Mouse (Mus musculus): ENCODE measurements around the gene Stau1. TPM values are rescaled to one million over a fixed set of nuclear protein-coding genes. Genes with fewer than 3 reads are reported as not detected.

Stau1 gene
- total and polyA plus RNA-seq, 3 experiments: 23.4 to 31.8 (median 30.9) TPM

DNA sequence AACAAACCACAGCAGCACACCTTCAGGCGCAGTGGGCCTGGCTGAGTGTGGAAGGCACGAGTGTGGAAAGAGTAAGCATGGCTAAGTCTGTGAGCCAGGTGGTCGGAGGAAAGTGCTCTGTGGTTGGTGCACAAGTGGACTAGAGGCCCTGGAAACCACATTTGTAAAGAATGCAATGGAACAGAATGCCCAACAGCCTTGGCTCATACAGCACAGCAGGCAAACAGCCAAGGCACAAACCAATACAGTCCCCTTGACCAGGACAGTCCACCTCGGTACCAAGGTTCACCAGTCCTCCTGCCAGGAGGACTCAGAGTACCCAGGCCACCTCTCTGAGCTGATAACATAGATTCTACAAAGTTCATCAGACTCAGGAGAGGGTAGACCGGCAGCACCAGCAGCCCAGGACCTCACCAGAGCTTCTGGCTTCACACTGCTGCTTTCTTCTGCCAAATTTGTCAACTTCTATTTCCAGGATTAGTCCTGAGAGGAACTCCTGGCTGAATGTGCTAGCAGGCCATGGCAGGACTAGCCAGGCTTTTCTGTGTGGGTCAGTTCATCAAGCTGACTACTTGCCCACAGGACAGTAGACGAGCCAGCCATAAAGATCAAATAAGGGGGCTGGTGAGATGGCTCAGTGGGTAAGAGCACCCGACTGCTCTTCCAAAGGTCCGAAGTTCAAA lies 35.3 kb downstream of the Stau1 start:
- H3K9me3 ChIP-seq (replicated peaks): no peaks in the 10 kb centered on the region
- DNase-seq (ENCODE audit: low spot score): no peak
- no peak for TF ChIP-seq GATA2 (IDR thresholded peaks at IDR 0.05; ENCODE audit: borderline replicate concordance, low read depth, low read length)
- no peak for TF ChIP-seq POLR2AphosphoS5 (IDR thresholded peaks at IDR 0.05; ENCODE audit: insufficient replicate concordance, low read depth, low read length)
- TF ChIP-seq TAL1 (conservative IDR thresholded peaks at IDR 0.05; ENCODE audit: low read depth, low read length): no peak
- ATAC-seq (ENCODE audit: extremely low read depth, insufficient number of reproducible peaks, low FRiP score, poor library complexity, severe bottlenecking): no peak
- peaks cover 3% of the 10 kb centered on the region; the same call in 1 of the 2 replicates for H3K4me1 ChIP-seq (ENCODE audit: insufficient read depth, low read depth, low read length)
- no peak overlapping the region for H3K4me3 ChIP-seq (ENCODE audit: low read depth, low read length)
- peaks cover 83% of the 10 kb centered on the region for H3K36me3 ChIP-seq (replicated peaks)
- H3K27me3 ChIP-seq (ENCODE audit: insufficient read depth, low read length): no peaks in the 10 kb centered on the region

DNA sequence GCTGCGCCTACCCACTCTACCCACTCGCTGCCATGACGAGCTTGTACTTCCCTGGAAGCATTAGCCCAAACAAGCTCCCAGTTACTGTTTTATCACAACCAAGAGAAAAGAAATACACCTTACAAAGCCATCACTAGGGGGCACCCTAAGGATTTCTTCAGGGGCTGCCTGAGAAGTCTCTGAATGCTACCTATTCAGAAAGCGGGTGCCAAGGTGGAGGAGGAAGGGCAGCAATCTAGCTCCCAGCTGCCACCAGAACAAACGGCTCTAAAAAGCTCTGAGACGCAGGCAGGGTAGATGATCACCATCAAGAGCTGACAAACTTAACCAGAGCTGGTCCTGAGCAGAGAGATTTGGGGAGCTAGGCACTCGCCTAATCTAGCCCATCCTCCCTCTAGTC lies 39.3 kb downstream of the Stau1 start:
- H3K9me3 ChIP-seq (replicated peaks): no peaks in the 10 kb centered on the region
- peak; percentile 16 for DNase-seq (ENCODE audit: low spot score)
- ATAC-seq (ENCODE audit: extremely low read depth, insufficient number of reproducible peaks, low FRiP score, poor library complexity, severe bottlenecking): no peak; the same call in 1 of the 2 replicates
- H3K4me3 ChIP-seq (ENCODE audit: low read depth, low read length): no peak overlapping the region
- peaks cover 97% of the 10 kb centered on the region for H3K36me3 ChIP-seq (replicated peaks)
- TF ChIP-seq GATA2 (IDR thresholded peaks at IDR 0.05; ENCODE audit: borderline replicate concordance, low read depth, low read length) (no peak), GATA1 (IDR thresholded peaks at IDR 0.05; ENCODE audit: borderline replicate concordance, low read length) (no peak), TAL1 (conservative IDR thresholded peaks at IDR 0.05; ENCODE audit: low read depth, low read length) (no peak), POLR2AphosphoS5 (IDR thresholded peaks at IDR 0.05; ENCODE audit: insufficient replicate concordance, low read depth, low read length) (no peak), CTCF (IDR thresholded peaks at IDR 0.05; ENCODE audit: low read depth, low read length) (no peak; the same call in 1 of the 2 replicates)
- no peaks in the 10 kb centered on the region; the same call in 1 of the 2 replicates for H3K4me1 ChIP-seq (ENCODE audit: insufficient read depth, low read depth, low read length)
- no peaks in the 10 kb centered on the region for H3K27me3 ChIP-seq (ENCODE audit: insufficient read depth, low read length)

DNA sequence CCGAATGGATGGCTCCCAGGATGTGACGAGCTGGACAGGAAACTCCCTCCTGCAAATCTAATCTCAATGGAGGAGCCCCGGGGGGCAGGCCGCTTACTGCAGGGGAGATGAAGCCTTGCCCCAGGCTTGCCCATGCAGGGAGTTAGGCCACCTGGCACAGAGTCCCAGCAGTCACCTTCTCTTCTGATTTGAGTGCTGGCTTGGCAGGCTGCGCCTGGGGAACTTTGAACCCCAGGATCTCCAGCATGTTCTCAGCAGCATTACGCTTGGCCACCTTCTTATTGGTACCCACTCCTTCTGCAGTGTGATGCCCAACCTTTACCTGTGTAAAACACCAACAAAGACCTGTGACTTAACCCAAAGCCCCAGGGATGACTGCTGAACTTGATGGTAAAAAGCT lies 43.9 kb downstream of the Stau1 start:
- DNase-seq (ENCODE audit: low spot score) (no peak), ATAC-seq (ENCODE audit: extremely low read depth, insufficient number of reproducible peaks, low FRiP score, poor library complexity, severe bottlenecking) (no peak)
- Histone ChIP-seq H3K27me3 (ENCODE audit: insufficient read depth, low read length) (no peaks in the 10 kb centered on the region), H3K9me3 (replicated peaks) (no peaks in the 10 kb centered on the region), H3K36me3 (replicated peaks) (peaks cover 99% of the 10 kb centered on the region), H3K4me3 (ENCODE audit: low read depth, low read length) (no peak overlapping the region), H3K4me1 (ENCODE audit: insufficient read depth, low read depth, low read length) (no peaks in the 10 kb centered on the region; the same call in 1 of the 2 replicates)
- TF ChIP-seq CTCF (IDR thresholded peaks at IDR 0.05; ENCODE audit: low read depth, low read length): no peak

DNA sequence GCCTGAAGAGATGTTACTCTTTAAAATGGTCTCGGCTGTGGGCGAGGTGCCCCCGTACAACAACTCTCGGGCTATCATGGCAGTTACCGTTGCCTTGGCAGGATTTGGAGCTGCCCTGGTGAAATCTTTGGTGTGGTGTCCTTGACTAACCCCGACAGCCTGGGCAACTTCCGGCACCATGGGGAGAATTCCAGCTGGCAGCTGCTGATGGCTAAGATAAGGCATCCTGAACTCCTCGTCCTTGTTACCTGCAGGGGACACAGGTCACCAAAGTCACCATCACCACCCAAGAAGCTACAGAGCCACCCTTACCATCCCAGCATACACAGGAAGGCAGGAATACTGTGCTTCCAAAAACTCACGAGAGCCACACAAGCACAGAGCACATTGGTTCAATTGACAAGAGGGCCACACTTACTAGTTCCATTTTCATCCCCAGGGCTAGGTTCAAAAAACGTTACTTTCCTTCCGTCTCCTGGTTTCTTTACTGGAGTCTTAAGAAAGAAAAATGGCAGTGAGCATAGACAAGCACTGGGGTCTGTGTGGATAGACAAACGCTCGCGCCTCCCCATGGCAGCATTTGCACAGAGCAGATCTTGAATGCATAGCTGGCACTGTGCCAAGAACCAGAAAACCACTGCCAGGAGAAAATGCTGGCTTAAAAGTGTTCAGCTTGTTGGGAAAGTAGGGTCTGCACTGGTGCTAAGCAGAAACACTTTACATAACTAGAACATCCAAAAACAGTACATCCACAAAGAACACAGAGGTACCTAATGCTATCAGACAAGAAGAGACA lies 45.0 kb downstream of the Stau1 start:
- ATAC-seq (ENCODE audit: extremely low read depth, insufficient number of reproducible peaks, low FRiP score, poor library complexity, severe bottlenecking): no peak
- Histone ChIP-seq H3K36me3 (replicated peaks) (peaks cover 98% of the 10 kb centered on the region), H3K9me3 (replicated peaks) (no peaks in the 10 kb centered on the region), H3K27me3 (ENCODE audit: insufficient read depth, low read length) (no peaks in the 10 kb centered on the region), H3K4me3 (ENCODE audit: low read depth, low read length) (no peak overlapping the region), H3K4me1 (ENCODE audit: insufficient read depth, low read depth, low read length) (no peaks in the 10 kb centered on the region)
- no peak for DNase-seq (ENCODE audit: low spot score)
- TF ChIP-seq POLR2AphosphoS5 (IDR thresholded peaks at IDR 0.05; ENCODE audit: insufficient replicate concordance, low read depth, low read length) (no peak), CTCF (IDR thresholded peaks at IDR 0.05; ENCODE audit: low read depth, low read length) (no peak), GATA2 (IDR thresholded peaks at IDR 0.05; ENCODE audit: borderline replicate concordance, low read depth, low read length) (no peak), TAL1 (conservative IDR thresholded peaks at IDR 0.05; ENCODE audit: low read depth, low read length) (no peak), GATA1 (IDR thresholded peaks at IDR 0.05; ENCODE audit: borderline replicate concordance, low read length) (no peak)

DNA sequence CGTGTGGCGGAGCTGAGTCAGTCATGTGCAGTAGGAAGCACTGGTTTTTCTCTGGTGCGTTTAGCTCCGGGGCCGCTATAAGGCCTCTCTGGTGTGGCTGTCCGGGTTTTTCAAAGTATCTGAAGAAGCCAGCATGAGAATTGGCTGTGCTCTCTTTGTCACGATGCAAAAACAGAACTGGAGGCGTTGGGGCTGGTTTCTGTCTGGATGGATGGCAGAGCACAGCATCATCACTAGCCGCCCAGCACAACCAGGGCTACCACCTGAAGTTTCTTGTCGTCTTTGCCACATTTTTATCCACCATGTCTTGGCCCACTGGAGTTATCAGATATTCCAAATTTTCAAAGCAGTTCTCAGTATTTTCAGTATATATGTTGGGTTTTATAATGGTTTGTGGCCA lies 47.2 kb downstream of the Stau1 start:
- peaks cover 94% of the 10 kb centered on the region for H3K36me3 ChIP-seq (replicated peaks)
- no peak for ATAC-seq (ENCODE audit: extremely low read depth, insufficient number of reproducible peaks, low FRiP score, poor library complexity, severe bottlenecking)
- no peaks in the 10 kb centered on the region for H3K4me1 ChIP-seq (ENCODE audit: insufficient read depth, low read depth, low read length)
- DNase-seq (ENCODE audit: low spot score): no peak
- no peaks in the 10 kb centered on the region for H3K9me3 ChIP-seq (replicated peaks)
- no peaks in the 10 kb centered on the region for H3K27me3 ChIP-seq (ENCODE audit: insufficient read depth, low read length)
- no peak for TF ChIP-seq POLR2AphosphoS5 (IDR thresholded peaks at IDR 0.05; ENCODE audit: insufficient replicate concordance, low read depth, low read length)
- TF ChIP-seq TAL1 (conservative IDR thresholded peaks at IDR 0.05; ENCODE audit: low read depth, low read length): no peak
- TF ChIP-seq CTCF (IDR thresholded peaks at IDR 0.05; ENCODE audit: low read depth, low read length): no peak
- TF ChIP-seq GATA2 (IDR thresholded peaks at IDR 0.05; ENCODE audit: borderline replicate concordance, low read depth, low read length): no peak
- TF ChIP-seq GATA1 (IDR thresholded peaks at IDR 0.05; ENCODE audit: borderline replicate concordance, low read length): no peak
- H3K4me3 ChIP-seq (ENCODE audit: low read depth, low read length): no peak overlapping the region

DNA sequence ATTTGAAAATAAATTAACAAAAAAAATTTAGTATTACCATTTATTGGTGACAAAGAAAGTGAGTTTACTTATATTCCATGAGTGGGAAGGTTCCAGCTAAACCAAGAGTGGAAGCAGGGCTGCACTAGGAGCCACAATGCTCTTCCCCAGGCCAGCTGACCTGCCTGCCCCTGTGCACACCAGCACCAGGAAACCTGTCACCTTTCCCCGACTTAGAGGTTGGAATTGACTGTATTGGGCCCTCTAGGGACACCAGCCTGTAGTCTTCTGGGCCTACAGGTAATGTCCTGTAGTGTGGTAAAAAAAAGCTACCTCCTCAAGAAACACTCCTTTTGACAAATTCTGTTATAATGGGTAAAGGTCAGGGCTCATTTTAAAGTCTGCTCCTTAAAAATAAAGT lies 47.9 kb downstream of the Stau1 start:
- H3K36me3 ChIP-seq (replicated peaks): peaks cover 94% of the 10 kb centered on the region

More for the DNA sequence above, 47.9 kb downstream of the Stau1 start:
- DNase-seq (ENCODE audit: low spot score): no peak
- H3K9me3 ChIP-seq (replicated peaks): no peaks in the 10 kb centered on the region
- no peaks in the 10 kb centered on the region for H3K4me1 ChIP-seq (ENCODE audit: insufficient read depth, low read depth, low read length)
- H3K27me3 ChIP-seq (ENCODE audit: insufficient read depth, low read length): no peaks in the 10 kb centered on the region
- no peak overlapping the region for H3K4me3 ChIP-seq (ENCODE audit: low read depth, low read length)
- no peak for TF ChIP-seq POLR2AphosphoS5 (IDR thresholded peaks at IDR 0.05; ENCODE audit: insufficient replicate concordance, low read depth, low read length)
- no peak for TF ChIP-seq TAL1 (conservative IDR thresholded peaks at IDR 0.05; ENCODE audit: low read depth, low read length)
- no peak for TF ChIP-seq CTCF (IDR thresholded peaks at IDR 0.05; ENCODE audit: low read depth, low read length)
- TF ChIP-seq GATA2 (IDR thresholded peaks at IDR 0.05; ENCODE audit: borderline replicate concordance, low read depth, low read length): no peak
- no peak for TF ChIP-seq GATA1 (IDR thresholded peaks at IDR 0.05; ENCODE audit: borderline replicate concordance, low read length)
- ATAC-seq (ENCODE audit: extremely low read depth, insufficient number of reproducible peaks, low FRiP score, poor library complexity, severe bottlenecking): no peak
